Comparison of ENCODE assay signal across 36 mouse cellular contexts in the genomic region with DNA sequence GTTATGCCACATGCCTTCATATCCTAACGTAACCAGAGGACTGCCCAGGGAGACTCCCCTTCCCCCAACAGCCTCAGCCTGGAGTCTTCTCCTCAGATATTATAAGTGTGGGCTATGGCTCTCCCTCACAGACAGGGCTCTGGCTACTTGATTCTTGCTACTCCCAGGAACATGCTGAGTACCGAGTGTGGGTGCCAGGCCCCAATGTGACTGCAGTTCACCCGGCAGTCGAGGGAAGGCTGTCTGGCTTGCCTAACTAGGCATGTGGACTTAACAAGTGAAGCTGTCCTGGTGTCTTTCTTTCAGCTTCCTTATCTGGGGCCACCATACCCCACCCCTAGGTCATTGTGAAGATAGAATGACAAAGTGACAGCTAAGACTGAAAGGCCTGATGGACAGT. TPM values are rescaled to one million over a fixed set of nuclear protein-coding genes. Genes with fewer than 3 reads are reported as not detected.
DNase-seq lines count a peak whose midpoint lies in the region; ATAC-seq lines count a peak whose summit lies in the region.
"Had no signal": no experiment of that assay in that cellular context is flagged by ENCODE, and none has a peak within 500 bp of the region (broad histone marks: within the 10 kb centered on the region; RNA-seq: fewer than 3 reads in every experiment).

No protein-coding gene starts in this region.

- H3K4me2 ChIP-seq in midbrain, embryonic 11.5 days = no peak overlapping the region
- H3K4me2 ChIP-seq in midbrain, embryonic 14.5 days (ENCODE audit: low read length) = no peak overlapping the region
- H3K4me2 ChIP-seq: embryonic facial prominence, embryonic 13.5 days; forebrain, embryonic 13.5 days; heart, embryonic 11.5 days; hindbrain, embryonic 14.5 days had no signal

- peaks cover 12% of the 10 kb centered on the region; the same call in 1 of the 2 replicates for H3K36me3 ChIP-seq in heart, embryonic 10.5 days
- no peaks in the 10 kb centered on the region for H3K36me3 ChIP-seq in midbrain, embryonic 11.5 days (ENCODE audit: control insufficient read depth, insufficient read depth, low read length)
- H3K36me3 ChIP-seq in midbrain, embryonic 14.5 days (ENCODE audit: control insufficient read depth, insufficient read depth, low read length) = peaks cover 5% of the 10 kb centered on the region; the same call in 1 of the 2 replicates

- ATAC-seq in midbrain, embryonic 11.5 days (ENCODE audit: low FRiP score) = no peak
- ATAC-seq in midbrain, embryonic 14.5 days (ENCODE audit: low FRiP score, low TSS enrichment) = no peak
- ATAC-seq: forebrain, embryonic 13.5 days; forebrain, postnatal 0 days; Patski had no signal

- 49% methylated on average over 4 of the region's 4 CpGs for WGBS in heart, embryonic 10.5 days
- 84% methylated on average over 4 of the region's 4 CpGs for WGBS in midbrain, embryonic 11.5 days
- WGBS in midbrain, embryonic 14.5 days = 78% methylated on average over 4 of the region's 4 CpGs

- no peak overlapping the region for H3K9ac ChIP-seq in midbrain, embryonic 11.5 days (ENCODE audit: low read length)
- no peak overlapping the region for H3K9ac ChIP-seq in midbrain, embryonic 14.5 days (replicated peaks; ENCODE audit: low read length)
- H3K9ac ChIP-seq: embryonic facial prominence, embryonic 13.5 days; forebrain, embryonic 13.5 days; forebrain, postnatal 0 days; hindbrain, embryonic 14.5 days had no signal

- peaks cover 40% of the 10 kb centered on the region; the same call in 1 of the 2 replicates for H3K27me3 ChIP-seq in heart, embryonic 10.5 days (ENCODE audit: insufficient read depth, poor library complexity, severe bottlenecking)
- H3K27me3 ChIP-seq in midbrain, embryonic 11.5 days (ENCODE audit: control insufficient read depth, insufficient read depth, low read length) = no peaks in the 10 kb centered on the region
- H3K27me3 ChIP-seq in midbrain, embryonic 14.5 days (ENCODE audit: control insufficient read depth, insufficient read depth, low read length) = no peaks in the 10 kb centered on the region
- H3K27me3 ChIP-seq: embryonic facial prominence, embryonic 13.5 days; Patski had no signal

- H3K27ac ChIP-seq in heart, embryonic 10.5 days = no peak overlapping the region
- H3K27ac ChIP-seq in midbrain, embryonic 11.5 days (ENCODE audit: low read depth, low read length) = no peak overlapping the region
- no peak overlapping the region for H3K27ac ChIP-seq in midbrain, embryonic 14.5 days (replicated peaks; ENCODE audit: low read depth, low read length)
- H3K27ac ChIP-seq: embryonic facial prominence, embryonic 10.5 days; embryonic facial prominence, embryonic 13.5 days; forebrain, embryonic 13.5 days; gastrocnemius, adult 2 months; heart, adult 2 months; hindbrain, embryonic 10.5 days; hindbrain, embryonic 14.5 days had no signal

- H3K4me1 ChIP-seq in heart, embryonic 10.5 days = peaks cover 22% of the 10 kb centered on the region
- H3K4me1 ChIP-seq in midbrain, embryonic 11.5 days (ENCODE audit: control insufficient read depth, insufficient read depth, low read length) = peaks cover 10% of the 10 kb centered on the region
- peaks cover 15% of the 10 kb centered on the region for H3K4me1 ChIP-seq in midbrain, embryonic 14.5 days (ENCODE audit: control insufficient read depth, insufficient read depth, low read length)

- peak; percentile 7 to 18 for DNase-seq in adrenal gland, adult (ENCODE audit: inconsistent age in 2 of 2, low spot score in 1 of 2)
- no peak for DNase-seq in adrenal gland, postnatal 14 days
- DNase-seq in heart, embryonic 10.5 days (ENCODE audit: low spot score) = peak; percentile 71
- no peak for DNase-seq in heart, postnatal 4 days
- DNase-seq in midbrain, embryonic 11.5 days (ENCODE audit: low spot score, missing footprints) = peak; percentile 51
- no peak for DNase-seq in midbrain, embryonic 14.5 days
- peak; percentile 2 for DNase-seq in urinary bladder, postnatal 10 days (ENCODE audit: low spot score)
- DNase-seq in urinary bladder, postnatal 4 days (ENCODE audit: low spot score in 2 of 2) = no peak
- DNase-seq: adrenal gland, adult 2 months; adrenal gland, postnatal 25 days; cerebellum, adult 11-12 months; cerebellum, adult 8-10 months; cerebellum, postnatal 10 days; cerebellum, postnatal 36 days; embryo, embryonic 11 days; forebrain, postnatal 0 days; gastrocnemius, adult 2 months; gastrocnemius, postnatal 14 days had no signal

- H3K9me3 ChIP-seq in heart, embryonic 10.5 days = no peaks in the 10 kb centered on the region
- no peaks in the 10 kb centered on the region for H3K9me3 ChIP-seq in midbrain, embryonic 11.5 days (ENCODE audit: control insufficient read depth, low read length)
- H3K9me3 ChIP-seq in midbrain, embryonic 14.5 days (ENCODE audit: control insufficient read depth, low read length) = no peaks in the 10 kb centered on the region
- H3K9me3 ChIP-seq: embryonic facial prominence, embryonic 10.5 days; embryonic facial prominence, embryonic 13.5 days; forebrain, embryonic 13.5 days; hindbrain, embryonic 10.5 days had no signal

- H3K4me3 ChIP-seq in heart, embryonic 10.5 days = no peak overlapping the region
- no peak overlapping the region for H3K4me3 ChIP-seq in midbrain, embryonic 11.5 days (ENCODE audit: low read depth, low read length)
- no peak overlapping the region for H3K4me3 ChIP-seq in midbrain, embryonic 14.5 days (replicated peaks; ENCODE audit: low read depth, low read length)
- H3K4me3 ChIP-seq: embryonic facial prominence, embryonic 10.5 days; embryonic facial prominence, embryonic 13.5 days; erythroblast, embryonic 14.5 days; forebrain, embryonic 13.5 days; gastrocnemius, adult 2 months; heart, adult 2 months; hindbrain, embryonic 10.5 days had no signal

RNA-seq across cellular contexts. Expression of a gene that starts 1.9 kb away (rescaled TPM):
- 264 and 268 TPM in 2 replicates for total RNA-seq in adrenal gland, postnatal 14 days (2021)
- 310 and 346 TPM in 2 replicates for polyA plus RNA-seq in heart, embryonic 10.5 days (2016; fragmentation: Nextera tagmentation; extraction: Ambion mirVana)
- total RNA-seq in heart, postnatal 4 days (2021) = 100 to 1,000 TPM; 198 to 214 TPM
- 354 and 411 TPM in 2 replicates for polyA plus RNA-seq in midbrain, embryonic 11.5 days (2014; fragmentation: Nextera tagmentation; extraction: Ambion mirVana)
- 536 and 755 TPM in 2 replicates for polyA plus RNA-seq in midbrain, embryonic 14.5 days (2014; fragmentation: Nextera tagmentation; extraction: Ambion mirVana)

RNA-seq across cellular contexts. Expression of a gene that starts 5.0 kb away (rescaled TPM):
- total RNA-seq in adrenal gland, postnatal 14 days (2021) = not detected in 2 replicates
- 0.08 TPM in 1 of 2 replicates, not detected in the other for polyA plus RNA-seq in heart, embryonic 10.5 days (2016; fragmentation: Nextera tagmentation; extraction: Ambion mirVana)
- not detected for total RNA-seq in heart, postnatal 4 days (2021)
- polyA plus RNA-seq in midbrain, embryonic 11.5 days (2014; fragmentation: Nextera tagmentation; extraction: Ambion mirVana) = 0.08 TPM in 1 of 2 replicates, not detected in the other
- 0.21 and 0.46 TPM in 2 replicates for polyA plus RNA-seq in midbrain, embryonic 14.5 days (2014; fragmentation: Nextera tagmentation; extraction: Ambion mirVana)
- total RNA-seq: adrenal gland, adult 2 months; adrenal gland, postnatal 25 days; ES-E14; forebrain, postnatal 0 days; gastrocnemius, adult 2 months; heart, adult 2 months; heart, postnatal 25 days had no signal
- polyA plus RNA-seq: embryonic facial prominence, embryonic 13.5 days; heart, adult 2 months; heart, embryonic 11.5 days; heart, embryonic 14.5 days; heart, postnatal 0 days; hindbrain, embryonic 14.5 days had no signal

RNA-seq across cellular contexts. Expression of a gene that starts 26.1 kb away (rescaled TPM):
- not detected in 2 replicates for total RNA-seq in adrenal gland, postnatal 14 days (2021)
- not detected in 2 replicates for polyA plus RNA-seq in heart, embryonic 10.5 days (2016; fragmentation: Nextera tagmentation; extraction: Ambion mirVana)
- total RNA-seq in heart, postnatal 4 days (2021) = not detected
- 0.05 and 0.12 TPM in 2 replicates for polyA plus RNA-seq in midbrain, embryonic 11.5 days (2014; fragmentation: Nextera tagmentation; extraction: Ambion mirVana)
- polyA plus RNA-seq in midbrain, embryonic 14.5 days (2014; fragmentation: Nextera tagmentation; extraction: Ambion mirVana) = not detected in 2 replicates
- total RNA-seq: adrenal gland, adult 2 months; adrenal gland, postnatal 25 days; forebrain, postnatal 0 days; gastrocnemius, adult 2 months; gastrocnemius, postnatal 14 days; gastrocnemius, postnatal 4 days; heart, adult 2 months; heart, postnatal 25 days had no signal
- polyA plus RNA-seq: adrenal gland, adult 2 months; brain, embryonic 14.5 days; cortical plate, adult 2 months; embryonic facial prominence, embryonic 10.5 days; embryonic facial prominence, embryonic 13.5 days; erythroblast, embryonic 14.5 days; forebrain, embryonic 13.5 days; forebrain, postnatal 0 days; heart, adult 2 months; heart, embryonic 11.5 days; heart, embryonic 14.5 days; heart, postnatal 0 days; hindbrain, embryonic 14.5 days; intestine, embryonic 14.5 days; Patski had no signal

RNA-seq across cellular contexts. Expression of a gene that starts 38.1 kb away (rescaled TPM):
- not detected in 2 replicates for total RNA-seq in adrenal gland, postnatal 14 days (2021)
- polyA plus RNA-seq in heart, embryonic 10.5 days (2016; fragmentation: Nextera tagmentation; extraction: Ambion mirVana) = not detected in 2 replicates
- not detected for total RNA-seq in heart, postnatal 4 days (2021)
- not detected in 2 replicates for polyA plus RNA-seq in midbrain, embryonic 11.5 days (2014; fragmentation: Nextera tagmentation; extraction: Ambion mirVana)
- polyA plus RNA-seq in midbrain, embryonic 14.5 days (2014; fragmentation: Nextera tagmentation; extraction: Ambion mirVana) = not detected in 2 replicates
- total RNA-seq: adrenal gland, adult 2 months; adrenal gland, postnatal 25 days; forebrain, postnatal 0 days; gastrocnemius, adult 2 months; gastrocnemius, postnatal 14 days; gastrocnemius, postnatal 4 days; heart, adult 2 months; heart, postnatal 25 days had no signal
- polyA plus RNA-seq: adrenal gland, adult 2 months; brain, embryonic 14.5 days; cortical plate, adult 2 months; embryonic facial prominence, embryonic 10.5 days; embryonic facial prominence, embryonic 13.5 days; erythroblast, embryonic 14.5 days; forebrain, embryonic 13.5 days; forebrain, postnatal 0 days; frontal cortex, adult 2 months; heart, adult 2 months; heart, embryonic 11.5 days; heart, embryonic 14.5 days; heart, postnatal 0 days; hindbrain, embryonic 10.5 days; hindbrain, embryonic 14.5 days; intestine, embryonic 14.5 days; Patski had no signal

RNA-seq across cellular contexts. Expression of a gene that starts 49.5 kb away (rescaled TPM):
- total RNA-seq in adrenal gland, postnatal 14 days (2021) = not detected in 2 replicates
- polyA plus RNA-seq in heart, embryonic 10.5 days (2016; fragmentation: Nextera tagmentation; extraction: Ambion mirVana) = not detected in 2 replicates
- not detected for total RNA-seq in heart, postnatal 4 days (2021)
- not detected in 2 replicates for polyA plus RNA-seq in midbrain, embryonic 11.5 days (2014; fragmentation: Nextera tagmentation; extraction: Ambion mirVana)
- not detected in 2 replicates for polyA plus RNA-seq in midbrain, embryonic 14.5 days (2014; fragmentation: Nextera tagmentation; extraction: Ambion mirVana)
- total RNA-seq: adrenal gland, adult 2 months; adrenal gland, postnatal 25 days; ES-E14; forebrain, postnatal 0 days; gastrocnemius, adult 2 months; gastrocnemius, postnatal 14 days; gastrocnemius, postnatal 4 days; heart, adult 2 months; heart, postnatal 25 days had no signal
- polyA plus RNA-seq: adrenal gland, adult 2 months; brain, embryonic 14.5 days; cortical plate, adult 2 months; embryonic facial prominence, embryonic 10.5 days; embryonic facial prominence, embryonic 13.5 days; erythroblast, embryonic 14.5 days; forebrain, embryonic 13.5 days; forebrain, postnatal 0 days; frontal cortex, adult 2 months; heart, adult 2 months; heart, embryonic 11.5 days; heart, embryonic 14.5 days; heart, postnatal 0 days; hindbrain, embryonic 10.5 days; hindbrain, embryonic 14.5 days; intestine, embryonic 14.5 days; Patski had no signal

Comparison
In these comparisons a context has a peak if more than half of its experiments do, and no peak if none do; other contexts are left out.
1. DNase-seq: peak in adrenal gland, adult (2 of 2), heart, embryonic 10.5 days (single experiment), midbrain, embryonic 11.5 days (single experiment) and urinary bladder, postnatal 10 days (single experiment); none in adrenal gland, postnatal 14 days (single experiment), heart, postnatal 4 days (single experiment), midbrain, embryonic 14.5 days (single experiment) and urinary bladder, postnatal 4 days (0 of 2).